Mouse (Mus musculus) olfactory bulb, adult 2 months (tissue): ENCODE results near the gene Exo1.

Experiments
- CTCF ChIP-seq: fragments of 200-500 bp; IDR thresholded peaks from 2 replicates; pipeline ENCODE4 v1.5.1; 2012; ENCODE audit warnings: low read depth, mild to moderate bottlenecking, low read length, moderate library complexity; ENCODE audit not compliant: insufficient read depth
- POLR2A ChIP-seq: fragments of 200-500 bp; IDR thresholded peaks from 2 replicates; pipeline ENCODE4 v1.6.1; 2012; ENCODE audit warnings: mild to moderate bottlenecking, low read depth, low read length, moderate library complexity; ENCODE audit not compliant: insufficient read depth

GRCm38 (mm10) chr1:175911207-175911606 lies 30.8 kb downstream of the Exo1 start:
- TF ChIP-seq POLR2A (no peak), CTCF (no peak)
